Mouse (Mus musculus) frontal cortex, adult 2 months (tissue): Measurements from ENCODE around the gene Gm3532. TPM values are rescaled to one million over a fixed set of nuclear protein-coding genes. Genes with fewer than 3 reads are reported as not detected.
"Not testable (repeated sequence)": the region's sequence is repeated elsewhere in the genome, so short reads cannot be mapped to it uniquely, and the experiment has no call there.

Experiments
- DNase-seq, 2 experiments: peaks; one replicate each; pipeline ENCODE4 v3.0.0; 2022; ENCODE audit warnings: low spot score in 1 of 2; ENCODE audit errors: extremely low spot score in 1 of 2
- polyA plus RNA-seq: library from polyadenylated mRNA; depleted of rRNA; stranded (reverse); fragments of >200 nt; gene quantifications from 2 replicates; pipeline ENCODE4 v1.2.3, GENCODE M21; 2012; rRNA removed

The Gm3532 gene
- polyA plus RNA-seq = 0.08 TPM in 1 of 2 replicates, not detected in the other

DNA sequence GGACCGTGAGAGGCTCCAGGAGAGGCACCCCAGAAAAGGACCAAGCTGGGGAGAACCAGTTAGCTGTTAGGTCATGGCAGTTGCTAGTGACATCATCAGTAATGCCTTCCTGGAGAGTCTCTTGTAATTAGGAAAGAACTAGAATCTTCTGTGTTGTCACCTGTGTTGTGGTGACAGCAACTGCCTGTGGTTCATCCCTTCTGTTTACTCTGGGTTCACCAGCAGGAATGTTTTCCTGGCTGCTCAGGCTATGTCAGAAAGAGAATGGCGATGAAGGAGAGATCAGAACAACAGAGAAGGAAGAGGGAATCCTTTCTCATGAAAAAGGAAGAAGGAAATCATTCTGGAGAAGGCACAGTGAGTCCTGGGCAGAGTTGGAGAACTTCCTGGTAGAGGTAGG is at the start of gene Gm3532:
TSS of gene Gm3532 (plus strand) at position 301 of the 400 bp plus-strand sequence.
- DNase-seq = not testable (repeated sequence)

DNA sequence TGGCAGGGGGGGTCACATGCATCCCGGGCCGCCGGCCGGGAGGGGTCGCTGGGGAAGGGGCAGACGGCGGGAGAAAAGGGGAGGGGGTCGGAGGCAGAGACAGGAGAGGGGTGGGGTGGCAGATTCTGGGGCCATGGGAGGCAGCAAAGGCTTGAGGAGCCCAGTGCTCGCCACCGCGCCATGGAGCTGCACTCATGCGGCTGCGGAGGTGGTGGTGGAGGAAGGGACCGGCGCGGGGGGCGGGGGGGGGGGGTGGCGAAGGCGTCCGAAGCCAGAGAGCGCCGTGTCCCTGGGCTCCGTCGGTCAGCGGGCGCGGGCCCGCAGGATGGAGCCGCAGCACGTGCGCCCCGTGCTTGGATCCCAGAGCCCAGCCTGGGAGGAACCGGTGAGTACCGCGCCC is 36.9 kb upstream of the Gm3532 start, which contains the start of gene Gm3488:
TSS of gene Gm3488 (plus strand) at position 301 of the 400 bp plus-strand sequence.
- not testable (repeated sequence) for DNase-seq

Other genes starting within 250 kb of the Gm3532 start
- not detected in 2 replicates for gene Gm3542, start 203.6 kb upstream of the Gm3532 start, polyA plus RNA-seq
- gene Gm3500, start 149.4 kb upstream of the Gm3532 start, polyA plus RNA-seq = 0.36 TPM in 1 of 2 replicates, not detected in the other
- gene Gm3194, start 83.0 kb upstream of the Gm3532 start, polyA plus RNA-seq = 1.5 and 1.6 TPM in 2 replicates
- not detected in 2 replicates for gene Gm8246, start 60.7 kb upstream of the Gm3532 start, polyA plus RNA-seq
- gene Gm3187, start 54.3 kb upstream of the Gm3532 start, polyA plus RNA-seq = 0.15 TPM in 1 of 2 replicates, not detected in the other
- gene Gm3488, start 36.8 kb upstream of the Gm3532 start, polyA plus RNA-seq = 2.1 and 2.6 TPM in 2 replicates
- not detected in 2 replicates for gene Gm8265, start 94.5 kb downstream of the Gm3532 start, polyA plus RNA-seq
- not detected in 2 replicates for gene Gm9603, start 149.0 kb downstream of the Gm3532 start, polyA plus RNA-seq
- 0.21 and 0.38 TPM in 2 replicates for gene Gm3373, start 203.1 kb downstream of the Gm3532 start, polyA plus RNA-seq